Mouse (Mus musculus): ENCODE results near the gene Tmem119. TPM values are rescaled to one million over a fixed set of nuclear protein-coding genes. Genes with fewer than 3 reads are reported as not detected.

The Tmem119 gene
- polyA plus RNA-seq (2012) = 0.03 TPM in 2 replicates

DNA sequence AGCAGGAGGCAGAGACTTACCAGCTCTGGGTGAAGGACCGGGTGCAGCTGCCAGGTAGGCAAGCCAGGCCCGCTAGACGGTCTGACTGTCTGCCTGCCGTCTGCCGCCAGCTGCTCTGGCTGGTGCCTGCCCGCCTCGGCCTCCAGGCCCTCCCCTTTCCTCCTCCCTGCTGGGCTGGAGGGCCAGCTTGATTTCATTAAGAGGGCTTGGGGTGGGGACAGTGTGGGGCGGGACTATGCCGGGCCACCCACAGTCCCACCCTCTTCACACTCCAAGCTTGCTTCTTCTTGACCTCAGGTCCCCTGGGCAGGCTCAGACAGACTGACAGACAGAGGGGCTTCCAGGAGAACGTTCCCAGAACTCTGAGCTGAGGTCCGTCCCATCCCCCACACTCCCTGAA is at the start of gene Tmem119:
TSS of gene Tmem119 (minus strand) at position 237 of the 400 bp plus-strand sequence.
- Histone ChIP-seq H3K4me3 (replicated peaks) (no peak within 1 kb of the TSS), H3K4me1 (ENCODE audit: control insufficient read depth) (no peaks in the 10 kb centered on the region; the same call in 1 of the 2 replicates), H3K36me3 (ENCODE audit: control insufficient read depth) (no peaks in the 10 kb centered on the region), H3K9me3 (ENCODE audit: control insufficient read depth, low read length) (peaks cover 3% of the 10 kb centered on the region; the same call in 1 of the 2 replicates), H3K27me3 (ENCODE audit: control insufficient read depth) (peaks cover 21% of the 10 kb centered on the region)
- TF ChIP-seq TAL1 (IDR thresholded peaks at IDR 0.05; ENCODE audit: low read length) = no peak
- TF ChIP-seq GATA1 (IDR thresholded peaks at IDR 0.05; ENCODE audit: low read length) = no peak

DNA sequence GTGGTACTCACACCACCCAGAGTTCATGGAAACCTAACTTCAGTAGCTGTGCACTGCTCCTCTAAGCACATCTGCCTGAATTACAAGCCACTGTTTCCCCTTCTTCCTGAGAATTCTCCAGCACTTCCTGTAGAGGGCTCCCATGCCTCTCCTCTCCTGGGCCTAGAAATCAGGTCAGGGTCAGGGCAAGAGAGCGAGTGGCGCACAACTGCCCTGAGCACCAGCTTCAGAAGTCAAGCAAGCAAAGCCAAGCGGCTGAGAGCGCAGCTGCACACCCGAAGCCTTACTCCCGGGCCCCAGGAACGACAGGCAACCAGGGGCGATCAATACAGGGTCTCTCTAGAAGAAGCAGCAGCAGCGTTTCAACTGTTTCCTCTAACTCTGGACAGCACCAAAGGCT is 47.3 kb upstream of the Tmem119 start:
- no peak overlapping the region for H3K4me3 ChIP-seq (replicated peaks)
- no peaks in the 10 kb centered on the region for H3K9me3 ChIP-seq (ENCODE audit: control insufficient read depth, low read length)
- peaks cover 60% of the 10 kb centered on the region for H3K4me1 ChIP-seq (ENCODE audit: control insufficient read depth)
- TF ChIP-seq GATA1 (IDR thresholded peaks at IDR 0.05; ENCODE audit: low read length) (no peak), TAL1 (IDR thresholded peaks at IDR 0.05; ENCODE audit: low read length) (no peak)
- H3K36me3 ChIP-seq (ENCODE audit: control insufficient read depth) = peaks cover 96% of the 10 kb centered on the region
- H3K27me3 ChIP-seq (ENCODE audit: control insufficient read depth) = no peaks in the 10 kb centered on the region

DNA sequence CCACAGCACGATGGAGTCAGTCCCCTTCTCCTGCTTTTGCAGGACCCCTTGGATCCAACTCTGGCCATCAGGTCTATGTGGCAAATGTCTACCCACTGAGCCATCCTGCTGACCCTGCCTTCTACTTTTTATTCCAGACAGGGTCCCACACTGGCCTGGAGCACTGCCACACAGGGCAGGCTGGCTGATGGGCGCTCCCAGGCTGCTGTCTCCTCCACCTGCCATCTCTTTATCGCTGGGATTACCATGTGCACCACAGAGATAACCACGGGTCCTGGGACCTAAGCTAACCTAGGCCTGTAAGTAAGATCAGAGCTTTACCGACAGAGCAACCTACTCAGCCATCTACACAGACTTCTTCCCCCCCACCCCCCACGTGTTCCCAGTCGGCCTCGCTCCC is 46.3 kb upstream of the Tmem119 start:
- Histone ChIP-seq H3K4me1 (ENCODE audit: control insufficient read depth) (peaks cover 57% of the 10 kb centered on the region), H3K27me3 (ENCODE audit: control insufficient read depth) (no peaks in the 10 kb centered on the region), H3K36me3 (ENCODE audit: control insufficient read depth) (peaks cover 97% of the 10 kb centered on the region), H3K9me3 (ENCODE audit: control insufficient read depth, low read length) (no peaks in the 10 kb centered on the region), H3K4me3 (replicated peaks) (peak overlapping the region; percentile 23)
- peak; percentile 83 for TF ChIP-seq GATA1 (IDR thresholded peaks at IDR 0.05; ENCODE audit: low read length)
- TF ChIP-seq TAL1 (IDR thresholded peaks at IDR 0.05; ENCODE audit: low read length) = peak; percentile 85

DNA sequence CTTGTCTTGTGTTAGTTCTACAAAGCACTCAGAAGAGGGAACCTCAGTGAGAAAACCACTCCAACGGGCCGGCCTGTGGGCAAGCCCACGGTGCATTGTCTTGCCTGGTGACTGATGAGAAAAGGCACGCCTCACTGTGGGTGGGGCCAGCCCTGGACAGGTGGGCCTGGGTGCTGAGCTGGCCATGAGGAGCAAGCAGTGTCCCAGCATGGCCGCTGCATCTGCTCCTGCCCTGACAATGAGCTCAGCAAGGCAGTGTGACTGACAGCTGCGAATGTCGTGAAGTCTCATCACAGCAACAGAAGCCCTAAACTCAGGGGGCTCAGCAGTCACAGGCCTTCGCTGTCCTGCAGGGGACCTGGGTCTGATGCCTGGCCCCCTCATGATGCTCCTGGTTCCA is 45.3 kb upstream of the Tmem119 start:
- H3K4me1 ChIP-seq (ENCODE audit: control insufficient read depth) = peaks cover 51% of the 10 kb centered on the region
- TF ChIP-seq GATA1 (IDR thresholded peaks at IDR 0.05; ENCODE audit: low read length) = no peak
- TF ChIP-seq TAL1 (IDR thresholded peaks at IDR 0.05; ENCODE audit: low read length) = no peak
- no peaks in the 10 kb centered on the region for H3K27me3 ChIP-seq (ENCODE audit: control insufficient read depth)
- H3K9me3 ChIP-seq (ENCODE audit: control insufficient read depth, low read length) = no peaks in the 10 kb centered on the region
- H3K36me3 ChIP-seq (ENCODE audit: control insufficient read depth) = peaks cover 87% of the 10 kb centered on the region
- H3K4me3 ChIP-seq (replicated peaks) = no peak overlapping the region

DNA sequence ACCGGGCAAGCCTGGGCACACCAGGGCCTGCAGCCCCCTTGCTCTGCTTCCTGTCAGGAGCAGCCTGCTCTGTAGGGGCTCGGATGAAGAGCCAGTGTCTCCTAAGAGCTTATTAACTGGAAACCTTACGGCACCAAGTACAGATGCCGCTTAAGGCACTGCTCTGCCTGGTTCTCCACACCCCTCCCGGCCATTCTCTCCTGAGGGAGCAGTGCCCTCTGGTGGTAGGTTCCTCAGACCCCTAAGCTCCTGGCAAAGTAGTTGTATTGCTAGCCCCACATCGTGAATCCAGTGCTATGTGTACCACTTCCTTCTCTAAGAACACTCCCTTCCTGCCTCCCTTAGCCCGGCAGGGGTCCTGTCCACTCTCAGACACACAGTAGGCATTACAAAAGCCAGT is 44.4 kb upstream of the Tmem119 start:
- Histone ChIP-seq H3K27me3 (ENCODE audit: control insufficient read depth) (no peaks in the 10 kb centered on the region), H3K36me3 (ENCODE audit: control insufficient read depth) (peaks cover 78% of the 10 kb centered on the region), H3K9me3 (ENCODE audit: control insufficient read depth, low read length) (no peaks in the 10 kb centered on the region), H3K4me1 (ENCODE audit: control insufficient read depth) (peaks cover 42% of the 10 kb centered on the region), H3K4me3 (replicated peaks) (no peak overlapping the region)
- TF ChIP-seq TAL1 (IDR thresholded peaks at IDR 0.05; ENCODE audit: low read length) (no peak), GATA1 (IDR thresholded peaks at IDR 0.05; ENCODE audit: low read length) (no peak)

DNA sequence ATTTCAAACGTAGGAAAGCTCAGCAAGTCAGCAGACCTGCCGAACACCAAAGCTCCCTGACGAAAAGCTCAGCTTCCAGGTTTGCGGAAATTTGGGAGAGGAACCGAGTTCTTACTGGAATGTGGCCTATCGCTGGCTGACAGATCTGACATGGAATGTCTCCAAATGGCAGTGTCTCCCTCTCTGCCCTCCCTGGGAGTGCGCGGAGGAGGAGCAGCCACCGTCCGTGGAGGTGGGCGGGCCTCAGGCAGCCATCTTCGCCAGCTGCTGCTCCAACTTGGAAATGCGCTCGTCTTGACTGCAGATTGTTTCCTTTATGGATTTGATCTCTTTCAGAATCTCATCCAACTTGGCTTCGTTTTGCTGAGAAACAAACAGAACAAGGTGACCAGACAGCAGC is 43.8 kb upstream of the Tmem119 start:
- TF ChIP-seq TAL1 (IDR thresholded peaks at IDR 0.05; ENCODE audit: low read length) (no peak), GATA1 (IDR thresholded peaks at IDR 0.05; ENCODE audit: low read length) (no peak)
- peaks cover 72% of the 10 kb centered on the region for H3K36me3 ChIP-seq (ENCODE audit: control insufficient read depth)
- no peaks in the 10 kb centered on the region for H3K9me3 ChIP-seq (ENCODE audit: control insufficient read depth, low read length)
- H3K4me1 ChIP-seq (ENCODE audit: control insufficient read depth) = peaks cover 41% of the 10 kb centered on the region
- no peak overlapping the region for H3K4me3 ChIP-seq (replicated peaks)
- no peaks in the 10 kb centered on the region for H3K27me3 ChIP-seq (ENCODE audit: control insufficient read depth)

DNA sequence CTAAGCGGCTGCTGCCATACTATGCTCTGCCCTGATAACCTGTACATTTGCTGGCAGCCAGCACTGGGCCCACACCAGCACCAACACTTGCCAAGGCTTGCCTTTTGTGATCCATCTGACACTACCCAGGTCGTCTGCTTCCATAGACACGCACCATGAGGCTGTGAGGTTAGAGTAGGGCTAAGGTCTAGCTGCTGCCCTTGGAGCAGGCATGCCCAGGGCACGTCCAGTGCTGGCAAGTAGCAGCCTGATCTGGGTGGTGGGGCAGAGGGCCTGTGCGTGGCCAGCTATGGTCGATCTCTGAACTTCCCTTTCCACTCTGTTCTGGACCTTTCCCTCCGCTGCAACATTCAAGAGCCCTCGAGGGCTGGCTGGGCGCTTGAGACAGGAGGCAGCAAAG is 42.6 kb upstream of the Tmem119 start:
- Histone ChIP-seq H3K4me1 (ENCODE audit: control insufficient read depth) (peaks cover 37% of the 10 kb centered on the region), H3K4me3 (replicated peaks) (no peak overlapping the region), H3K9me3 (ENCODE audit: control insufficient read depth, low read length) (no peaks in the 10 kb centered on the region), H3K27me3 (ENCODE audit: control insufficient read depth) (no peaks in the 10 kb centered on the region), H3K36me3 (ENCODE audit: control insufficient read depth) (peaks cover 61% of the 10 kb centered on the region)
- TF ChIP-seq TAL1 (IDR thresholded peaks at IDR 0.05; ENCODE audit: low read length) (no peak), GATA1 (IDR thresholded peaks at IDR 0.05; ENCODE audit: low read length) (no peak)

DNA sequence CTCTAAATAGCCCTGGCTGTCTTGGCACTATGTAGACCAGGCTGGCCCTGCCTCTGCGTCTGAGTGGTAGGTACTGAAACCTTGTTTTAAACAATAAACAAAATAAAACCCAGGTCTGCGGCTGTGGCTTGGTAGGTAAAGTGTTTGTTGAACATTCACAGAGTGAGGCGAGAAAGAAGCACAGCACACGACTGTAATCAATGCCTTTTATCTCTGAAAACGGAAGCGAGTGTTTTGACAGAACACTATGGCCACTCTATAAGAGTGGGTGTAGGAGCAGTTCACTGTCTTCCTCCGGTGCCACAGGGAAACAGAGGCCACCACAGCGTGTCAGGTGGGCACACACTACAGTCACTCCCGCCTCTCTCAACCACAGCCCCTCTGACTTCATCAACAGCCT is 41.9 kb upstream of the Tmem119 start:
- Histone ChIP-seq H3K36me3 (ENCODE audit: control insufficient read depth) (peaks cover 55% of the 10 kb centered on the region), H3K9me3 (ENCODE audit: control insufficient read depth, low read length) (no peaks in the 10 kb centered on the region), H3K4me3 (replicated peaks) (no peak overlapping the region), H3K27me3 (ENCODE audit: control insufficient read depth) (no peaks in the 10 kb centered on the region), H3K4me1 (ENCODE audit: control insufficient read depth) (peaks cover 30% of the 10 kb centered on the region)
- TF ChIP-seq TAL1 (IDR thresholded peaks at IDR 0.05; ENCODE audit: low read length) (no peak), GATA1 (IDR thresholded peaks at IDR 0.05; ENCODE audit: low read length) (no peak)

DNA sequence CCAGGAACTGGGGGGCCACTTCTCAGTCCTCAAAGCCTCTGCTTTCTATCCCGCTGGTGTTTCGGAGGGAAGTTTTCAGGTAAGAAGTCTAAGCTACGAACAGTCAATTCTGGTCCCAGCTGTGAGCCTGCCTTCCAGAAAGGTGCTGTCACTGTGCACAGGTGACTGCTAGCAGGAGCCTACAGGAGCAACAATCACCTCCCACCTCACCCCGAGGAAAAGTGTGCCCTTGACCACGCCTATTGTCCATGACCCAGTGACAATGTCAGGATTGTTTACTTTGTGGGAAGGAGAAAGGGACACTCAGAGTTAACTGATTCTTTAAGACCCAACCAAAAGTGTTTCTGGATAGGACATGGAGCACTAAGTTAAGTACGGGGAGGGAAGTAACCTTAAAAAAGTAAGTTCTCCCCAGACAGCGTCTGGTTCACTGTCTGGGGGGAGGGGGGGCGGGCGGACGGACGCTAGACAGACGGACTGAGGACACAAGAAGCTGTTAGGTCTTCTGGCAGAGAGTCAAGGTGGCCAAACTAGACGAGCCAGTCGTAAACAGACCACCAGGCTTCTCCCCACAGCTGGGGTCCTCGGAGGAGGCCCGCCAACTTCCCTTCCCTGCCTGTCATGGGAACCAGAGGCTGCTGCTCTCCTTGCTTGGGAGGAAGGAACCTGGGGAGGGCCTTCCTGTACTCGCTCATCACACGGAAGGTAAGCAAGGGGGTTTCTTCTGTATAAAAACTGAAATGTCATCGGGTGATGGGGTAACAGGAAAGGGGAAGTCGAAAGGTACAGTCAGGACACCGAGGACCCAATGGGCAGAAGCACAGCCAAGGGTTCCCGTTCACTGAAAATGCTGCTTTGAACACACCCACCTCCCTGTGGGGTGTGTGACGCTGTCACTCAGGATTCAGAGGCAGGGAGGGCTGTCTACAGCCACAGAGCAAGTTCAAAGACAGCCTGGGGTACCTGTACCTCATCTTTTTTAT is 41.2 kb upstream of the Tmem119 start:
- Histone ChIP-seq H3K27me3 (ENCODE audit: control insufficient read depth) (no peaks in the 10 kb centered on the region), H3K4me3 (replicated peaks) (no peak overlapping the region), H3K4me1 (ENCODE audit: control insufficient read depth) (peaks cover 23% of the 10 kb centered on the region), H3K36me3 (ENCODE audit: control insufficient read depth) (peaks cover 48% of the 10 kb centered on the region), H3K9me3 (ENCODE audit: control insufficient read depth, low read length) (no peaks in the 10 kb centered on the region)
- TF ChIP-seq GATA1 (IDR thresholded peaks at IDR 0.05; ENCODE audit: low read length) = no peak
- TF ChIP-seq TAL1 (IDR thresholded peaks at IDR 0.05; ENCODE audit: low read length) = no peak
